Mouse (Mus musculus) heart, postnatal 10 days (tissue): ENCODE measurements around the gene Hcar1. TPM values are rescaled to one million over a fixed set of nuclear protein-coding genes. Genes with fewer than 3 reads are reported as not detected.

ENCODE experiments used
- DNase-seq, 2 experiments: peaks; one replicate each; pipeline ENCODE4 v3.0.0; 2021
- intact Hi-C: fragments of 180-260 bp; cut with DNase I; formaldehyde crosslinking; loops from one replicate; pipeline ENCODE4 v1.15.1; 2025
- total RNA-seq, 2 experiments: library from RNA; stranded (reverse); gene quantifications; 2 replicates each; pipeline ENCODE4 v1.2.3; 2021

Hcar1 gene
- total RNA-seq, 2 experiments from 2014 or later, result 0.69 to 0.77 TPM

DNA sequence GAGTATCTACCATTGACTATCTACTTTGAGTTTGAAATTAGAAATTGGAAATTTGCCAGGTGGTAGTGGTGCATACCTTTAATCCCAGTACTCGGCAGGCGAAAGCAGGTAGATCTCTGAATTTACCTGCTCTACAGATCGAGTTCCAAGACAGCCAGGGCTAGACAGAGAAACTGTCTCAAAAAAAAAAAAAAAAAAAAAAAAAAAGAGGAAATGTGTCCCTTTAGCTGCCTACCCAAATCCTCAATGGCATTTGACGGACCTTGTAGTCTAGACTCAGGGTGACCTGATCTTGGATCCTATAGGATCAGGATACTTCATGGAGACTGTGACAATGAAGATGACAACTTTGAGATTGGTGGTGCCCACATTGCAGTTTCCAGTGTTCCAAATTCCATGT lies 13.4 kb downstream of the Hcar1 start:
- intact Hi-C loops, result no loop called here
- no peak for DNase-seq

DNA sequence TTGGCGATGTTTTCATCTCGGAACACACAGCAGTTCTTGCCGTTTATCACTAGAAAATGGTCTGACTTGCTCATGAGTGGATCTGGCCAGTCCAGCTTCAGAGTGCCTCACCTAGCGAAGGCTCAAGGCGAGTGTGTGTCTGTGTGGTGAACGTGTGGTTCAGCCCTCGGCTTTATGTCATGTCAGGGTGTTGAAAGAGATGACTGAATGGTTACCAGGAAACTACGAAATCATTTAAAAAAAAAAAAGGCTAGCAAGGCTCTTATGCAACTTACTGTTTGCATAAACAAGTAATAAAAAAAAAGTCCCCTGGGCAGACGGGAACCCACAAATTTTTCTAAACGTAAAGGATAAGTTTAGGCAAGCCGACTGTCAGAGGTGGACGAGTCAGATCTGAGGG lies 14.5 kb downstream of the Hcar1 start, which contains the start of gene Hcar2:
TSS of gene Hcar2 (minus strand) at position 135 of the 400 bp plus-strand sequence.
- DNase-seq, result no peak
- intact Hi-C loops, result no loop called here

DNA sequence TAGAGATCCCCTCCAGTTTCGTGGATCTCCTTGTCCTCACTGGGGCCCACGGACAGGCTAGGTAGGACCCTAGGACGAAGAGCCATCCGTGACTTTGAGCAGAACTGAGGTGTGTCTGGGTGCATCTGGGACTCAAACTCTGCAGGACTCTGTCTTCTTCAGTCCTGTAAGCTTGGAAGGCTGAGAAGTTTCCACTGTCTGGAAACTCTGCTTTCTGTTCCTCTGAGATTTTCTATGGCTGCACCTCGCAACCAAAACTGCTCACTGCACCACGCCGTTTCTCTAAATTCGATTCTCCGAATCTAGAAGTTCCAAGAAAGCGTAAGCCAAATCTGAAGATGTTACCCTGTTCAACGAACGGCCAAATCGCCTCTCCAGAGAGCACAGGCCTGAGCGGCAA lies 15.9 kb downstream of the Hcar1 start:
- intact Hi-C loops, result no loop called here

DNA sequence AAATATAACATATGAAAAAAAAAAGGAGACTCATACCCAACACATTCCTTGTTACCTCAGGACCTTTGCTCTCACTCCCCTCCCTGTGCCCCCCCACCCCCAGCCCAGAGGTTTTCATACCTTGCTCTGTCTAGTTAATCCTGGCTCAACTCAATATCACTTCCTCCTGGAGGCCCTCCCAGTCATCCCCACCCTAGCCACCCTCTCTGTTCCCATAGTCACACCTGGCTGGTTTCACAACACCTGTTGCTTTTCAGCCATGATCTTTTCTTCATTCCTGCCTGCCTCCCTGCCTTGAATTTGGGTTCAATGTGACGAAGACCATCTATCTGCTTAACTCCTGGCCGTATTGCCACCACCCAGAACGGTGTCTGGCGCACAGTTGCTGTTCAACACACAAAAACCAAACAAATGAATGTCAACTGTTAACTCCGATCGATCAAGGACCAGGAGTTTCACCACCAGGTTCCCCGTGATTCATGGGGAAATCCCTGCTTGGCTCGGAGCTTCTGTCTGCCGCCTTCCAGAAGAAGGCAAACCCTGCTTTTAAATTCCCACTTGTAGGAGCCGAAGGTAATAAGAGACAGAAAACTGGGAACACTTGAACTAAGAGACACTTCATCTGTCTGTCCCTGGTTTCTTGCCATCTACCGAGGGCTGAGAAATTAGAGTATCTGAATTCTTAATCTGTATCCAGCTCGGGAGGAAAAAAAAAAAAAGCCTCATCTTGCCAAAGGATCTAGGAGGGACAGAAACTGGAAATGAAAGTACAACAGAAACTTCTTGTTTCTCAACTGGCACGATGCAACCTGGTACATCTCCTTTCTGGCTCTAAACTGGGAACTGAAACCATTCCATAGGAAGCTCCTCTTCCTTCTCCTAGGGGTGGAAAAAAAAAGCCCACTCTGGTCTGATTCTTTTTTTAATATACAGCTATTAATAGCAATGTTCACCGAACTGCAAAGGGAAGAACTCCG lies 17.2 kb downstream of the Hcar1 start:
- intact Hi-C loops, result no loop called here
- no peak for DNase-seq

More for the DNA sequence above, 15.9 kb downstream of the Hcar1 start:
- no peak for DNase-seq

DNA sequence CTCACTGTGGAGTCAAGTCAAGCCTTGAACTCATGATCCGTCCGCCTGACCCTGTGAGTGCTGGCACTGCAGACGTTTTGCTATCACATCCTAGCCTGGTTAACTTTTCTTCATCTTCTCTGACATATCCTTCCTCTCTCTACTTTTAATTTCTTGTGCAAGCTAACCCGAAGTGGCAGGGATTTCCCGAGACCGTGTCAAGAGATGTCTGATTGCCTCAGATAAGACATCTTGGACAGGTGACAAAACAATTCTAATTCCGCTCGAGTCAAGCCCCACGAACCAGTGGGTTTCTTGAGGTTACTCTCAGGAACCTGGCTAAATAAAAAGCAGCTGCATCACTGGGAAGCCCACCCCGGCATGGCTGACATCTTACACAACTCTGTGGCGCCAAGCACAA lies 21.0 kb downstream of the Hcar1 start:
- no peak for DNase-seq
- intact Hi-C loops, result no loop called here

DNA sequence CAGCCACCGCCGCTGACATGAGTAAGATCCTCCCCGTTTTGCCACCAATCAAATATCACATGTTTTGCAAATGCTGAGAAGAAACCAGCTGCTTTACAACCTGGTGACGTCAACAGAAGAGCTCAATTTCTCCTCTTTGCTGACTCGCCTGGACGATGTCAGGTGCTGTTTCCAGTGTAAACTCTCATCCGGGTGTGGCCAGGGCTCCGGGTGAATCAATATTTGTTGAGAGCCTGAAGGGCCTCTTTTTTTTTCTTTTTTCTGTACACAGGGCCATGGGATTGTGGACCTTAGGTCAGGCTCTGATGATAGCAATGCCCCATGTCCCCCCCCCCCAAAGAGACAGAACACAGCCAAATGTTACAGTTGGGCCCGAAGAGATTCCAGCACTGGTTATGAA lies 25.3 kb downstream of the Hcar1 start:
- no peak for DNase-seq
- intact Hi-C loops, result no loop called here

DNA sequence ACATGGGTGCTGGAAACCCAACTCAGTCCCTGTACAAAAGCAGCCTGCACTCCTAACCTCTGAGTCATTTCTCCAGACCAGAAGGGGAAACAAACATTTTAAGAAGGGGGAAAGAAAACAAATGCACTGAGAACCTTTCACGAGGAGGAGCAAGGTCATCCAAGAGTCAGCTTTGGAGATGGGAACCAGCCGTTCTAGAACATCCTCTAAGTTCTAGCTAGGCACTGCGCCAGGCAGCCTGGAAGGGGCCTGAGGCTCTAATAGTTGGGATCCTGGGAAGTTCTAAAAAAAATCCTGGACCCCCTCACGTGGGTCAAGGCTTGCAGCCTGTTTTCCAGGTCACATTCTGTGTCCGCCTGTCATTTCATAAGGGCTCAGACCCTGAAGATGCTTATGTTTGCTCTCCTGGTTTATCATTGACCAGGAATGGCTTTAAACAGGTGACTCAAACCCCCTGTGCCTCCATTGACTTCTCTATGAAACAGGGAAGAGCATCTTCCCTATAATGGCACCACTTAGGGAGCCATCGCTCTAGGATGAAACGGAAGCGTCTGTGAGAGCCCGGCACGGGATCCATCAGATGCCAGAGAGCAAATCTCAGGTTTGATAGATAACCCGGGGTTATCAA lies 25.8 kb downstream of the Hcar1 start:
- intact Hi-C loops, result no loop called here
- DNase-seq, result no peak

DNA sequence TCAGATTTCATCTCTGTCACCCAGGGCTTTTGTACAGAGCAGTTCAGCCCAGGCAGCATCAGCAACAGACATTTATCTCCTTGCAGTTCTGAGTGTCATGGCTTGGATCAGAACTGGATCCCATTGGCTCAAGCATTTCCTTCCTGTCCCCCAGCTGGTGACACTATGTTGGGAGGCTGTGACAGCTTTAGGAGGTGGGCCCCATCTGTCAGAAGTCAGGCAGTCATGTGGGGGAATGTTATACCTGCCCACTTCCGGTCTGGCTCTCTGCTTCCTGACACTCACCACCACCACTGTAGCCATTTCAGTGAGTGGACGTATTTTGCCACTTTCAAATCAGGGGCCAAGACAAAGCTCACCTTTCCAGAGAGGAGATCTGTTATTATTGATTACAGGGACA lies 28.4 kb downstream of the Hcar1 start:
- intact Hi-C loops, result no loop called here

DNA sequence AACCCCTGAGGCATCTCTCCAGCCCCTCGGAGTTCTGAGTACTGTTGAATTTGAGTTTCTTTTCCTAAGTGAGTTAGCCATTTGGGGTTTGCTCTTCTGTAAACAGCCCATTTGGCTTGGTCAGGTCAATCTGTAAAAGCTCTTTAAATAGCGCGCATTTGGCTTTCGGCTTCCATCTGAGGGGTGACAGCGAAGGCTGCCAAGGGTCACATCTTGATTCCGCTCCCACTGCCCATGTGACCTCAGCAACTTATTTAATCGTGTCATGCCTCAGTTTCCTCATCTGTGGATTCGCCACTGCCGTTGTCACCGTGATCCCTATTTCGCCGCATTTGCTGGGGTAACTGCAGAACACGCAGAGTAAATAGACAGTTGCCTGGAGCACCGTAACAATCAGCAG lies 35.5 kb downstream of the Hcar1 start:
- no peak for DNase-seq
- intact Hi-C loops, result no loop called here

More for the DNA sequence above, 28.4 kb downstream of the Hcar1 start:
- DNase-seq, result peak in 1 of 2 experiments; percentile 16

DNA sequence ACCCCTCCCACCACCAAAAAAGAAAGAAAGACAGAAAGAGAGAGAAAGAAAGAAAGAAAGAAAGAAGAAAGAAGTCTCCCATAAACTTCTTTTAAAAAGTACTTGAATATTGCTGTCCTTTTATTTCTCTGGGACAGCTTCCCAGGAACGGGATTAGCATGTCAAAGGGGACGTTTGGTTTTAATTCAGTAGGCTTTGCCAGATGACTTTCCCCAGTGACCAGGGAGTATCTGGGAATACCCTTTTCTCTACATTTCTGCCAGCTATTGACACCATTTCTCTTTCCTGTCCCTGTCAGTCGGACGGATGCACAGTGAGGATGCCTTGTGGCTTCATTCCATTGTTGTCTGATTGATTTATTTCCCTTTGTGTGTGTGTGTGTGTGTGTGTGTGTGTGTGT lies 36.0 kb downstream of the Hcar1 start:
- peak; percentile 16 to 28 for DNase-seq
- intact Hi-C loops, result no loop called here

DNA sequence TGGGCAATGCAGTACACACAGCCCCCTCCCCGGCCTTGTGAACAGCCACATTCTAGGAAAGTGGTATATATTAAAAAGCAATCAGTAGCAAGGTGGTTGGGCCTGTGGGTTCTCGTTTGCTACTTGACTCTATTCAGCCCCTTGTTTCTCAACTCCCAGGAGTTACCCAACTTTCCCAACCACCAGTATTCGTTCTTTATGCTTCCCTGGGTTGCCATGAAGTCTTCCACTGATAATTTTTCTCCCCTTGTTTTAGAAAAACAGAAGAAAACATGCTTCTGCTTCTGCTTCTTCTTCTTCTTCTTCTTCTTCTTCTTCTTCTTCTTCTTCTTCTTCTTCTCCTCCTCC lies 36.9 kb downstream of the Hcar1 start:
- no peak for DNase-seq
- intact Hi-C loops, result no loop called here

DNA sequence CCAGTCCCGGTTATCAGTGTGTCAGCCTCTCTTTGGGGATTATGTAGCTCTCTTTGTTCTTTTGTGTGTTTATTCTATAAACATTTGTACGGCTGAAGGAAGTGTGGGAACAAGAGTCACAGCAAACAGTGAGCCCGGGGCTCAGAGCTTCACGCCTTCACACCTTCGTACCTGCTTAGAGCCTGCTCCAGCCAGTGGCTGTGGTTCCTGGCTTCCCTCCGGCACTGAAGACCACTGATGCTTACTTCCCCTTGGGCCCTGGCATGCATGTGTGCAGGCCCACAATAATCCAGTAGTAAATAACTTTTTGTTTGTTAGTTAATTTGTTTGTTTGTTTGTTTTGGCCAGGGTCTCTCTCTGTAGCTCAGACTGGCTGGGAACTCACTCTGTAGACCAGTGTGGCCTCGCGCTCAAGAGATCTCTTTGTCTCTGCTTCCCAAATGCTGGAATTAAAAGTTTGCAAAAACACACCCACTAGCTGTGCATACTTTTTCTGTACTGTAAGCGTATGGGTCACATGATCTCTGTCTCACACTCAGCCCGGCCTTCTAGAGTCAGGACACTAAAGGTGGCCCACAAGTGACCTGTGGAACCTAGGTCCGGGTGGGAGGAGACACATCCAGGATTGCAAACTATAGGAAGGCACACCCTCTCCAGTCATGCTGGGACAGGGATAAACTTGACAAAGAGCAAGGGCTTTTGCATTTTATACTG lies 37.4 kb downstream of the Hcar1 start:
- intact Hi-C loops, result no loop called here

DNA sequence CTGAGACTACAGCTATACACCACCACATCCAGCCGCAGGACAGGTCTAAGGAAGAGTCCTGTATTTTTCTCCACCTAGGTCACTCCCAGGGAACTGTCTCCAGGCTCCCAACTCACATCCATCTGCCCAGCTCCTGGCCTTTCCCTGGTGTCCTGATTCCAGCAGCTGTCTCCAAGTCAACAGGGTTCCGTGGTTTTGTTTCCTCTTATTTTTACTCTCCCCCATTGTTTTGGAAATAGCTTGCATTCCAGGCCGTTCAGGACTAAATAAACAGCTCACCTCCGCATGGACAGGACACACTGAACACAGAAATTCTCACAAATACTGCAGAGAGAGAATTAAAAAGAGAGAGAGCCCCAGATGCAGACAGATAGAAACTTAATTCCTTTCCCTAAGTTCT lies 42.4 kb downstream of the Hcar1 start:
- DNase-seq, result no peak

More for the DNA sequence above, 37.4 kb downstream of the Hcar1 start:
- DNase-seq, result no peak

DNA sequence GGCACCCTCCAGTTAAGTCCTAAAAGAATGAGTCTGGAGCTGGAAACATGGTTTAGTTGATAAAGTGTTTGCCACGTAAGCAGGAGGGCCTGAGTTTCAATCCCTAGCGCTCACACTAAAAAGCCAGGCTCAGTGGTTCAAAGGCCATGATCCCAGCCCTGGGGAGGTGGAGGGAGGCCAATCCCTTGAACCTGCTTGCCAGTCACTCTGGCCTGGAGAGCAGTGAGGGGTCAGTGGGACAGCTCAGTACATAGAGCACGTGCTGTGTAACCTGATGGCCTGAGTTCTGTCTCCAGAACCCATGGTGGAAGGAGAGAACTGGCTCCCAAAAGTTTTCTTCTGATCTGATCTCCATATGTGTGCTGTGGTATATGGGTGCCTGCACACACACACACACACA lies 45.0 kb downstream of the Hcar1 start:
- intact Hi-C loops, result no loop called here
- no peak for DNase-seq

More for the DNA sequence above, 42.4 kb downstream of the Hcar1 start:
- intact Hi-C loops, result no loop called here

DNA sequence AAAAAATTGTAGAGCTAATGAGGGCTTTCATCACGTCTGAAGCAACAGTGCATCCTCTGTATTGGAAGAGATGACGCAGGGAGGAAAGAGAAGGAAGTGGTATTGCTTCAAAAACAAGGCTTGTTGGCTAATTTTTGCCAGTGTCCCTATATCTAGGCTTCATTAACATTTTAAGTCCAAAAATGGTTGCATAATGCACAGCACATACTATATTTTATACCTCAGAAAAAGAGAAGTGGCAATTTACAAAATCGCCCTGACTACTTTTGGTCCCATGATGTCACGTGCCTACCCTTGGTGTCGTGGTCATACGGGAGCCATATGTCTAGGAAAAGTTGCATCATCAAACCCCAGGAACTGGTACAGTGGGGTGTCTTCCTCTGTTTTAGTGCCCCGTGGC lies 47.5 kb downstream of the Hcar1 start:
- no peak for DNase-seq
- intact Hi-C loops, result no loop called here

DNA sequence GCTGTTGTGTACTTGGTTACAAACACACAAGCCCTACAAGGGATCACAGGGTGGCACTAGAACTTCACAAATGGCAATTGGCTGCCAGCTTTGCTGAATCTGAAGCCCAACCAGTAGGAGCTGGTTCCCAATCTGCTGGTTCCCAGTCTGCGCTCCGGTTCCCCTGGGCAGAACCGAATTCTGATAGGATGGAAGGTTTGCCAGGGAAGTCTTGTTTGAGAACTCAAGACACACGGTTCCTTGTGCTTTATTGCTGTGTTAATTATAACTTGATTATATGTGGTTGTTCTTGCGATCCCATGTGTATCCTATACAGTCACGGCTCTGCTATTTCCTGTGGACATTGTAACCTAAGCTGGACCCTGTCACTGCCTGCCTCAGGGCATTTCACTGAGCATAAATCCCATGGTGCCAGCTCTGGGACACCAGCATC lies 52.1 kb downstream of the Hcar1 start:
- DNase-seq, result peak; percentile 48 to 56
- intact Hi-C loops, result loop anchor here (5.0 to 10.0 kb wide), 2 partner anchors 80 to 257 kb away; partner anchors contain the start of gene Denr

Other genes with a start within 250 kb of the Hcar1 start
- 100 to 1,000 TPM; 135 to 144 TPM for gene Clip1, start 195.4 kb downstream of the Hcar1 start, total RNA-seq
- gene Zcchc8, start 158.9 kb downstream of the Hcar1 start, total RNA-seq, result 10 to 100 TPM; 39.4 to 49.5 TPM
- gene Rsrc2, start 130.6 kb downstream of the Hcar1 start, total RNA-seq, result 10 to 100 TPM; 54.1 to 55.8 TPM
- gene Kntc1, start 130.3 kb downstream of the Hcar1 start, total RNA-seq, result 10 to 100 TPM in 1 of 2 experiments, 1 to 10 TPM in 1; 6.9 to 10.3 TPM
- gene Hcar2, start 14.5 kb downstream of the Hcar1 start, total RNA-seq, result under 1 TPM in 1 of 2 experiments, not detected in 1; 0.17 TPM
- 10 to 100 TPM; 53.4 to 54.2 TPM for gene Denr, start 27.2 kb upstream of the Hcar1 start, total RNA-seq
- under 1 TPM in 1 of 2 experiments, not detected in 1; 0.89 TPM for gene Gm43518, start 47.4 kb upstream of the Hcar1 start, total RNA-seq
- gene Ccdc62, start 50.7 kb upstream of the Hcar1 start, total RNA-seq, result 1 to 10 TPM; 2.2 to 3.1 TPM
- 10 to 100 TPM; 26.1 to 41.6 TPM for gene Hip1r, start 93.6 kb upstream of the Hcar1 start, total RNA-seq
- gene Vps37b, start 152.2 kb upstream of the Hcar1 start, total RNA-seq, result 10 to 100 TPM; 38.0 to 46.7 TPM
- gene Abcb9, start 215.8 kb upstream of the Hcar1 start, total RNA-seq, result 1 to 10 TPM; 6.5 to 6.7 TPM
- 10 to 100 TPM; 11.9 to 14.2 TPM for gene Ogfod2, start 232.3 kb upstream of the Hcar1 start, total RNA-seq
- 10 to 100 TPM; 47.9 to 52.7 TPM for gene Arl6ip4, start 236.1 kb upstream of the Hcar1 start, total RNA-seq